Mouse (Mus musculus) liver, embryonic 11.5 days (tissue): ENCODE measurements around the gene Ak2. TPM values are rescaled to one million over a fixed set of nuclear protein-coding genes. Genes with fewer than 3 reads are reported as not detected.
A peak's percentile ranks its signal among the peaks of the same experiment; 100 is the strongest.

Source experiments
- ATAC-seq: fragments of 200-750 bp; cut with Nextera tagmentation; replicated peaks from 2 replicates; pipeline ENCODE4 v1.8.0; 2017; ENCODE audit warnings: moderate number of reproducible peaks, mild to moderate bottlenecking, moderate TSS enrichment, moderate library complexity; ENCODE audit not compliant: low FRiP score
- DNase-seq: peaks from one replicate; pipeline ENCODE4 v3.0.0-alpha.2; 2017; ENCODE audit warnings: low spot score
- H3K27ac ChIP-seq: fragments of 300-500 bp; sonication (generic); 2 replicates; pipeline ENCODE4 v1.5.1; 2014; ENCODE audit warnings: mild to moderate bottlenecking, low read depth, low read length, control low read depth
- H3K27me3 ChIP-seq: fragments of 300-500 bp; sonication (generic); replicated peaks from 2 replicates; pipeline ENCODE4 v1.6.1; 2014; ENCODE audit warnings: low read length, mixed read lengths; ENCODE audit not compliant: control insufficient read depth, insufficient read depth
- H3K36me3 ChIP-seq: fragments of 300-500 bp; sonication (generic); 2 replicates; pipeline ENCODE4 v1.6.1; 2014; ENCODE audit warnings: mild to moderate bottlenecking, low read length, moderate library complexity, mixed read lengths; ENCODE audit not compliant: control insufficient read depth, insufficient read depth
- H3K4me1 ChIP-seq: fragments of 300-500 bp; sonication (generic); replicated peaks from 2 replicates; pipeline ENCODE4 v1.6.1; 2014; ENCODE audit warnings: low read length, mixed read lengths; ENCODE audit not compliant: control insufficient read depth, insufficient read depth
- H3K4me2 ChIP-seq: fragments of 300-500 bp; sonication (generic); 2 replicates; pipeline ENCODE4 v1.6.1; 2014; ENCODE audit warnings: mild to moderate bottlenecking, control low read depth, moderate library complexity
- H3K4me3 ChIP-seq: fragments of 300-500 bp; sonication (generic); 2 replicates; pipeline ENCODE4 v1.5.1; 2014; ENCODE audit warnings: low read depth, low read length, control low read depth
- H3K9ac ChIP-seq: fragments of 300-500 bp; sonication (generic); 2 replicates; pipeline ENCODE4 v1.6.1; 2014; ENCODE audit warnings: low read depth, low read length, control low read depth
- H3K9me3 ChIP-seq: fragments of 300-500 bp; sonication (generic); 2 replicates; pipeline ENCODE4 v1.6.1; 2016; ENCODE audit warnings: low read length, inconsistent platforms, mixed read lengths; ENCODE audit not compliant: control insufficient read depth
- WGBS: fragments of 180-500 bp; shearing (Covaris S2); extraction: QIAGEN DNeasy Blood & Tissue Kit; methylation state at CpG from one replicate; pipeline ENCODE4 v1.1.7; 2014; 5-methylcytosine and 5-hydroxymethylcytosine counted together
- polyA plus RNA-seq: library from polyadenylated mRNA; unstranded; fragments of >200 nt; fragmentation: Nextera tagmentation; extraction: Ambion mirVana; gene quantifications from 2 replicates; pipeline ENCODE4 v1.2.1, GENCODE M21; 2014

The Ak2 gene
- polyA plus RNA-seq, 1 experiment from 2014 or later, result 256 TPM

- H3K27ac ChIP-seq, result no peak overlapping the region
- no peak overlapping the region for H3K4me2 ChIP-seq
- H3K4me3 ChIP-seq, result no peak overlapping the region
- H3K36me3 ChIP-seq, result no peaks in the 10 kb centered on the region
- peaks cover 4% of the 10 kb centered on the region; the same call in 1 of the 2 replicates for H3K4me1 ChIP-seq
- H3K9ac ChIP-seq, result no peak overlapping the region
- ATAC-seq (0 out of 2 replicates have a peak, but pooled peaks have one; percentile 40), DNase-seq (no peak)
- no peaks in the 10 kb centered on the region for H3K9me3 ChIP-seq
- H3K27me3 ChIP-seq, result peaks cover 27% of the 10 kb centered on the region
- WGBS, result 45% methylated on average over 11 of the region's 11 CpGs
Observed at GRCm38 (mm10) chr4:128957155-128957911, 34.4 kb upstream of the Ak2 start.

- no peak for ATAC-seq
- no peaks in the 10 kb centered on the region for H3K36me3 ChIP-seq
- 76% methylated on average over 11 of the region's 11 CpGs for WGBS
- H3K27me3 ChIP-seq, result peaks cover 35% of the 10 kb centered on the region
- no peak overlapping the region for H3K27ac ChIP-seq
- H3K4me2 ChIP-seq, result no peak overlapping the region
- H3K9ac ChIP-seq, result no peak overlapping the region
- H3K4me1 ChIP-seq, result peaks cover 7% of the 10 kb centered on the region; the same call in 1 of the 2 replicates
- DNase-seq, result no peak
- no peaks in the 10 kb centered on the region for H3K9me3 ChIP-seq
- no peak overlapping the region for H3K4me3 ChIP-seq
Observed at GRCm38 (mm10) chr4:128958156-128958555, 33.6 kb upstream of the Ak2 start.

GRCm38 (mm10) chr4:128958849-128959248 lies 32.9 kb upstream of the Ak2 start:
- Histone ChIP-seq H3K27me3 (peaks cover 37% of the 10 kb centered on the region), H3K36me3 (no peaks in the 10 kb centered on the region), H3K9ac (no peak overlapping the region), H3K4me3 (no peak overlapping the region), H3K4me2 (no peak overlapping the region), H3K4me1 (peaks cover 7% of the 10 kb centered on the region; the same call in 1 of the 2 replicates), H3K9me3 (no peaks in the 10 kb centered on the region), H3K27ac (no peak overlapping the region)
- 72% methylated on average over 8 of the region's 8 CpGs for WGBS
- DNase-seq (no peak), ATAC-seq (no peak)

- H3K4me2 ChIP-seq, result no peak overlapping the region
- no peaks in the 10 kb centered on the region for H3K9me3 ChIP-seq
- H3K27ac ChIP-seq, result no peak overlapping the region
- no peak for ATAC-seq
- no peak for DNase-seq
- 81% methylated on average over 17 of the region's 17 CpGs for WGBS
- H3K9ac ChIP-seq, result no peak overlapping the region
- H3K36me3 ChIP-seq, result no peaks in the 10 kb centered on the region
- H3K27me3 ChIP-seq, result peaks cover 43% of the 10 kb centered on the region
- H3K4me1 ChIP-seq, result peaks cover 7% of the 10 kb centered on the region; the same call in 1 of the 2 replicates
- no peak overlapping the region for H3K4me3 ChIP-seq
Observed at GRCm38 (mm10) chr4:128959676-128960075, 32.1 kb upstream of the Ak2 start.

GRCm38 (mm10) chr4:128961301-128962028 lies 30.3 kb upstream of the Ak2 start:
- Histone ChIP-seq H3K36me3 (no peaks in the 10 kb centered on the region), H3K27ac (no peak overlapping the region), H3K9ac (peak overlapping the region; percentile 54; the same call in 1 of the 2 replicates), H3K4me2 (peak overlapping the region; percentile 83), H3K9me3 (no peaks in the 10 kb centered on the region), H3K27me3 (peaks cover 48% of the 10 kb centered on the region), H3K4me1 (peaks cover 7% of the 10 kb centered on the region; the same call in 1 of the 2 replicates), H3K4me3 (peak overlapping the region; percentile 58)
- DNase-seq (no peak), ATAC-seq (no peak)
- WGBS, result 6% methylated on average over 16 of the region's 16 CpGs

GRCm38 (mm10) chr4:128962029-128962925 lies 29.5 kb upstream of the Ak2 start, which contains the start of gene Azin2:
TSS of gene Azin2 (minus strand) at chr4:128962442.
- Histone ChIP-seq H3K9me3 (no peaks in the 10 kb centered on the region), H3K9ac (peak within 1 kb of the TSS; percentile 54), H3K27me3 (peaks cover 51% of the 10 kb centered on the region), H3K4me2 (peak within 1 kb of the TSS; percentile 83), H3K4me3 (peak within 1 kb of the TSS; percentile 58), H3K4me1 (peaks cover 7% of the 10 kb centered on the region; the same call in 1 of the 2 replicates), H3K27ac (no peak within 1 kb of the TSS), H3K36me3 (no peaks in the 10 kb centered on the region)
- WGBS, result under 1% methylated on average over 68 of the region's 72 CpGs
- DNase-seq, result peak; percentile 96
- peak; percentile 93 for ATAC-seq

- Histone ChIP-seq H3K27ac (no peak overlapping the region), H3K4me1 (peaks cover 7% of the 10 kb centered on the region; the same call in 1 of the 2 replicates), H3K9ac (no peak overlapping the region), H3K9me3 (no peaks in the 10 kb centered on the region), H3K4me3 (peak overlapping the region; percentile 58), H3K4me2 (peak overlapping the region; percentile 83), H3K36me3 (no peaks in the 10 kb centered on the region), H3K27me3 (peaks cover 51% of the 10 kb centered on the region)
- ATAC-seq (no peak), DNase-seq (no peak)
- WGBS, result 14% methylated on average over 9 of the region's 9 CpGs
Observed at GRCm38 (mm10) chr4:128962926-128963290, 28.9 kb upstream of the Ak2 start.

GRCm38 (mm10) chr4:128966751-128967150 lies 25.0 kb upstream of the Ak2 start:
- no peak overlapping the region for H3K4me3 ChIP-seq
- peaks cover 30% of the 10 kb centered on the region for H3K27me3 ChIP-seq
- no peak overlapping the region for H3K4me2 ChIP-seq
- DNase-seq, result no peak
- no peaks in the 10 kb centered on the region for H3K36me3 ChIP-seq
- H3K27ac ChIP-seq, result no peak overlapping the region
- H3K9me3 ChIP-seq, result no peaks in the 10 kb centered on the region
- no peak for ATAC-seq
- peaks cover 3% of the 10 kb centered on the region; the same call in 1 of the 2 replicates for H3K4me1 ChIP-seq
- WGBS, result 58% methylated on average over 7 of the region's 7 CpGs
- no peak overlapping the region for H3K9ac ChIP-seq
